Mouse (Mus musculus): ENCODE results near the gene Slc17a5.
"Not testable (repeated sequence)": the region's sequence is repeated elsewhere in the genome, so short reads cannot be mapped to it uniquely, and the experiment has no call there.

Gene Slc17a5

GRCm38 (mm10) chr9:78516125-78516524, 71.7 kb downstream of the Slc17a5 start:
- DNase-seq (ENCODE audit: low spot score): no peak

DNA sequence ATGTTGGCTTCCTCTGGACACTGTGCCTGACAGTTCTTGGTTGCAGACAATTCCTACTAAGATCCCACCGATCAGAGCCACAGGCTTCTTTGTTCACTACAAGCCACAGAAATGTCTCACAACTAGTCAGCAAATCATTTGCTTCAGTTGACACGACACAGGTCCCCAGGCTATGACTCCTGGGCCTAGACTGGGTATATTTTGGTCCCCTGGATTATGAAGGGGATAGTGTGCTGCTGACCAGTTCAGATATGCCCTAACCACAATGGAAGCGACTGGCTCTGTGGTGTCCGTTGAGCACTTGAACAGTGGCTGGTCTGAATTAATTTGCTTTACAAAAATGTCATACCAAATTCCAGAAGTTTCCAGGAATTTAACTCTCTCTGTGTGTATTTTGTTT, 73.2 kb downstream of the Slc17a5 start:
- no peak for DNase-seq (ENCODE audit: low spot score)

GRCm38 (mm10) chr9:78513776-78514500, 73.9 kb downstream of the Slc17a5 start:
- no peak for DNase-seq (ENCODE audit: low spot score)

DNA sequence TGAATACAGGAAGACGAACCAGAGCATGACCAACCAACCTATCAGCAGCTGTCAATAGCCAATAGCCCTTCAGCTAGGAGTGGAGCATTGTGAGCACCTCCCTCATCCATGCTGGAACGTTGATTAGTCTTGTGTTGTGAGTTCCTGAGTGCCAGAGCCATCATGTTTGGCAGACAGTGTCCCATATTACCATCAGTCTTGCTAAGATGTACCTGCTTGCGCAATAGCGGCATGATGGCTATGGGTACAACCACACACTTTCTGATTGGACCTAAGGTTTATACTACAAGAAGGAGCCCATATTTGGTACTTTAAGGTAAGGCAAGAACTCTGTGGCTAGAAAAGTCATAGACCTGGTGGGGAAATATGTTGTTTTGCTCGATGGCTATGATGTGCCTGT, 76.1 kb downstream of the Slc17a5 start:
- no peak for DNase-seq (ENCODE audit: low spot score)

DNA sequence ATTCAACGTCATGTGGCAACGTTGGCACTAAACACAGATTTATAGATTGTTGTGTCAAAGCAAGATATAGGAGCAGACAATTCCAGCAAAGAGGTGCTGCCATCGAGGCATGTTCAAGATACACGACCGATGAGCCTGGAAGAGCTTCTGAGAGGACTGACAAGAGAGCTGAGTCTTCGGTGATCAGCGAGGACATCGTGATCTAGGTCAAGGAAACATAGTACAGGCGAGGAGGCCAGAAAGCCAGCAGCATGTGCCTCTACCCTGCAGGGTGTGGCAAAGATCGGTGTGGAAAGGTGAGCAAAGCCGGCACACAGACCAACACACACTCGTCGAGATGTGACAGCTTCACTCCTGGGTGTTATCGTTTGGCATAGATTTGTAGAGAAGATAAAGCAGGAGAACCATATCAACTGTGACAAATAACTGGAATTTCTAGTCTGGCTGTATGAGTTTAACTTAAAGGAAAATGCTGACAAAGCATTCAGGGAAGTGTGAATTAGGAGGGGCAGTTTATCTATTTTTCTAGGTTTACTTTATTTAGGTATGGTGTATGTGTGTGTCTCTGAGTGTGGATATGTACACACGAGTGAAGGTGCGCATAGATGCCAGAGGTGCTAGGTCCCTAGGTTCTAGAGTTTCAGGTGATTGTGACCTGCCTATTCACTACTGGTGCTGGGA, 79.6 kb downstream of the Slc17a5 start:
- no peak for DNase-seq (ENCODE audit: low spot score)

DNA sequence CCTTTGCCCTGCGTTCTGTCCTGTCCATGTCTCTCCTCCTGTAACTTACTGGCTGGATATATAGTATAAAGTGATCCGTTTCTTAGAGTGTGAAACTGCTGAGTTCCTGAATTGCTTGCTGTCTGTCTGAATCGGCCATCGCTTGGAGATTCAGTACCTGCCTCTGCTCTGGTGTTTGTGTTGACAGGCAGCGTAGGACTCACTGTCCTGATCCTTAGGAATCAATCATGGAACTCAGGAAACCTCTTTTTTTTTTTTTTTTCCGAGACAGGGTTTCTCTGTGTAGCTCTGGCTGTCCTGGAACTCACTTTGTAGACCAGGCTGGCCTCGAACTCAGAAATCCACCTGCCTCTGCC, 81.1 kb downstream of the Slc17a5 start:
- no peak for DNase-seq (ENCODE audit: low spot score)

GRCm38 (mm10) chr9:78506002-78506721, 81.7 kb downstream of the Slc17a5 start:
- DNase-seq (ENCODE audit: low spot score): no peak

- DNase-seq (ENCODE audit: low spot score): no peak
Measured at GRCm38 (mm10) chr9:78505223-78505622, 82.6 kb downstream of the Slc17a5 start.

DNA sequence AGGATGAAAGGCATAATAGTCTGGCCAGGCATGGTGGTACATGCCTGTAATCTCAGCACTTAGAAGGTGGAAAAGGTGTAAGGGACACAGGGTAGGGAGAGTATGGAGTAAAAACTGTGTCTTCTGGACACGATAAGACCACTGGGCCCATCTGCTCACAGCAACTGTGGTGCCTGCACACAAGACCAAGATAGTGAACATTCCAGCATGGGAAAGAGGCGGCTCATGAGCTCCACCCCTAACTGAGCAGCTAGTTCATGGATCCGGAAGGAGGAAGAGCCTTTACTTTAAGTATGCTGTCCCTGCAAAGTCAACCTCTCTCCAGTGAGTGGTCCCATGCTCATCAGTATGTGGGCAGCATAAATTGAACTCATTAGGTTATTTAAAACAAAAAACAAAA, 83.2 kb downstream of the Slc17a5 start:
- DNase-seq (ENCODE audit: low spot score): no peak

DNA sequence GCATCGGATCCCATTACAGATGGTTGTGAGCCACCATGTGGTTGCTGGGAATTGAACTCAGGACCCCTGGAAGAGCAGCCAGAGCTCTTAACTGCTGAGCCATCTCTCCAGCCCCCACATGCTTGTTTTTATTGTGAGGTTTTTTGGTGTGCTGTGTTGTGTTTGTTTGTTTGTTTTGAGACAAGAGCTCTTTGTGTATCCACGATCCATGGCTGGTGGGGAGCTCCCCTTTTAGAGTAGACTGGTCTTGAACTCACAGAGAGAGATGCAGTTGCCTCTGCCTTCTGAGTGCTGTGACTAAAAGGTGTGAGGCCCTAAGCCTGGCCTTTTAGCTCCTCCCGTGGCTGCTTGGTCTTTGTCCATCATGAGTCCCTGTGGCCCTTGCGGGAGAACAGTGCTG, 83.7 kb downstream of the Slc17a5 start:
- DNase-seq (ENCODE audit: low spot score): no peak

DNA sequence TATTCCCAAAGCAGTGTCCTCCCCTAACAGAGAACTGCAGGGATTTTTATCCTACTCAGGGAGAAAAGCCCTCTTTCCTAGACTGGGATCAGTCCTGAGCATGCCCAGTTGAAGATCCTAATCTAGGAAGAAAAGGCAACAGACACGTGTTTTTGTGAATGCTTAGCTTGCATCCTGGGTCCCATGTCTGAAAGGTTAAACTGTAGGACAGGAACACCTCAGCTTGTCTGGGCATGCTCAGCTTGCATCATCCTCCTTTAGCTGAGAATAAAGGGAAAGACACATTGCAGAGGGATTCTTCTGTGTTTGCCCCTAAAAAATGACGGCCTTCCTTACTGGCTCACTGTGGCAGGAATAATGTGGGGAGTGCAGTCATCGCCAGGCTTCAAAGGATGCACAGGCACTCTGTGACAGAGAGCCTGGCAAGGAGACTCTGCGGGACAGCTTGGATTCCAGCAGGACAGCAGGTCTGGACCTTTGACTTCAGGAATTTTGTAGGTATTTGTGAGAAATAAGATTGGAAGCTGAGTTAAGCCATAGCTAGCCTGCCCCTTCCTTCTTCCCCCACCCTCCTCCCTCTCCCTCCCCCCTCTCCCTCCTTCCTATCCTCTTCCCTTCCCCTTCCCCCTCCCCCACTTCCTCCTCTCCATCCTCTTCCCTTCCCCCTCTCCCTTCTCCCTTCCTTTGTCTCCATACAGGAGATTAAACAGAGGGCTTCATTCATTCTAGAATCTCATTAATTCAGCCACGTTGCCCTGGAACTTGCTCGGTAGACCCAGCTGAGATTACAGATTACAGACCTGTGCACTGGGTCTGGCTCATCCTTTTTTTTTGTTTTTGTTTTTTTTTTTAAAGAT, 84.4 kb downstream of the Slc17a5 start:
- DNase-seq (ENCODE audit: low spot score): no peak

- no peak for DNase-seq (ENCODE audit: low spot score)
Measured at GRCm38 (mm10) chr9:78501284-78501683, 86.6 kb downstream of the Slc17a5 start.

DNA sequence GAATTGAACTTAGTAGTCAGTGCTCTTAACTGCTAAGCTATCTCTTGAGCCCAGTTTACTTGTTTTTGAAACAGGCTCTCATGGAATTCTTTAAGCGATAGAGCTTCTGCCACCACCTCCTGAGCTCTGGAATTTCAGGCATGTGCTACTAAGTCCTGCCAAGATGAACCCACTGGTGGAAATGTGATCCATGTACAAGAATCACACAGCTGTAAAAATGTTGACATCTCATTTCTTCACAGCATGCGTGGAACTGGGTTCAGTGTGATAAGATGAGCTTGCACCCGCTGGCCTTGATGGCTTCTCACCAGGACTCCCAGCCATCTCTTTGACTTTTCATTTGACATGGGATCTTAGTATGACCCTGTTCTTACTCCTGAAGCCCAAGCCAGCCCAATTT, 87.5 kb downstream of the Slc17a5 start:
- DNase-seq (ENCODE audit: low spot score): no peak

DNA sequence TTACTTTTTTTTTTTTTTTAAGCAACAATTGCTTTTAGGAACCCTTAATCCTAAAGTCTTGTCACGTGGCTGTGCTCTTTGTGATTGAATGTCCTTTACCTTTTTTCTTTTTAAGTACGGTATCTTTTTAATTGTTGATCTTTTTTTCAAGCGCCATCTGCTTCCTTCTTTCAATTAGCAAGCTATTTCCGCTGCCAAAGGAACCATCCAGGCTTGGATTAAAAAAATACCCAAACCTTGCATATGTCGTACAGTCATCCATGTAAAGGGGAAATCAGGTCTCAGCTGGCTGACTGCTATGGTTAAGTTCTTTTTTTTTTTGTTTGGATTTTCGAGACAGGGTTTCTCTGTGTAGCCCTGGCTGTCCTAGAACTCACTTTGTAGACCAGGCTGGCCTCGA, 94.7 kb downstream of the Slc17a5 start:
- DNase-seq (ENCODE audit: low spot score): no peak

GRCm38 (mm10) chr9:78492254-78492653, 95.6 kb downstream of the Slc17a5 start:
- no peak for DNase-seq (ENCODE audit: low spot score)

DNA sequence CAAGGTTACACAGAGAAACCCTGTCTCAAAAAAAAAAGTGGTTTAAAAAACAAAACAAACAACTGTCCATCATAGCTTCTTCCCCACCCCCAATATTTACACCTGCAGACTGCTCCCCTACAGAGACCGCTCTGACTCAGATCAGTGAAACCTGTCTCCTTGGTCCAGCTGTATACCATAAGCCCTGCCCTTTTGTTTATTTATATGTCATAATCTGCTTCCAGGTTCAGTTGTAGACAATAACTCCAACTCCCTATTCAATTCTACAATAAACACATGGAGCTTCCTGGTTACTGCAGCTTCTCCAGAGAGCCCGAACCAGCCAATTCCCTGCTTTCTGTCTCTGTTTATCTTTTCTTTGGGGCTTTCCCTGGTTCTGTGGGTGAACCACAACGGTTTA, 96.7 kb downstream of the Slc17a5 start:
- peak; percentile 24 for DNase-seq (ENCODE audit: low spot score)

GRCm38 (mm10) chr9:78488890-78489420, 98.9 kb downstream of the Slc17a5 start, which contains the start of gene Eef1a1:
Eef1a1 (minus strand) TSS chr9:78489151.
- DNase-seq (ENCODE audit: low spot score): peak; percentile 72

- DNase-seq (ENCODE audit: low spot score): not testable (repeated sequence)
Measured at GRCm38 (mm10) chr9:78488021-78488420, 99.8 kb downstream of the Slc17a5 start.

Data from lung, postnatal 25 days (tissue).